Mouse (Mus musculus) duodenum, adult 2 months (tissue): ENCODE measurements around the gene Yjefn3. TPM values are rescaled to one million over a fixed set of nuclear protein-coding genes. Genes with fewer than 3 reads are reported as not detected.

Source experiments
- polyA plus RNA-seq: library from polyadenylated mRNA; depleted of rRNA; stranded (reverse); fragments of >200 nt; gene quantifications from 2 replicates; pipeline ENCODE4 v1.2.3, GENCODE M21; 2012; ENCODE audit warnings: low replicate concordance; rRNA removed

The Yjefn3 gene
- 1.9 and 2.1 TPM in 2 replicates for polyA plus RNA-seq

DNA sequence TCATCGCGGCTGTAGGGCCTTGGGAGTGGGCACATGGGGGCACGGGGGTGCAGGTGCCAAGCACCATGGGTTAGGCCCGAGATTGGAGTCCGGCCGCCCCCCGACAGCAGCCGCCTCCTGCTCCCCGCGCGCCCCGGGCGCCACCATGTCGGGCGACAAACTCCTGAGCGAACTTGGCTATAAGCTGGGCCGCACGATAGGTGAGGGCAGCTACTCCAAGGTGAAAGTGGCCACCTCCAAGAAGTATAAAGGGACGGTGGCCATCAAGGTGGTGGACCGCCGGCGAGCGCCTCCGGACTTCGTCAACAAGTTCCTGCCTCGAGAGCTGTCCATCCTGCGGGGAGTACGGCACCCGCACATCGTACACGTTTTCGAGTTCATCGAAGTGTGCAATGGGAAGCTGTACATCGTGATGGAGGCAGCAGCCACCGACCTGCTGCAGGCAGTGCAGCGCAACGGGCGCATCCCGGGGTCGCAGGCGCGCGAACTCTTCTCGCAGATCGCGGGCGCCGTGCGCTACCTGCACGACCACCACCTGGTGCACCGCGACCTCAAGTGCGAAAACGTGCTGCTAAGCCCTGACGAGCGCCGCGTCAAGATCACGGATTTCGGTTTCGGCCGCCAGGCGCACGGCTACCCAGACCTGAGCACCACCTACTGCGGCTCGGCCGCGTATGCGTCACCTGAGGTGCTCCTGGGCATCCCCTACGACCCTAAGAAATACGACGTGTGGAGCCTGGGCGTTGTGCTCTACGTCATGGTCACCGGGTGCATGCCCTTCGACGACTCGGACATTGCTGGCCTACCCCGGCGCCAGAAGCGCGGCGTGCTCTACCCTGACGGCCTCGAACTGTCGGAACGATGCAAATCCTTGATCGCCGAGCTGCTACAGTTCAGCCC, at the start of gene Yjefn3, which contains the start of the genes Tssk6 and Ndufa13:
Gene Yjefn3, minus strand, starts transcription at position 550 of the 900 bp plus-strand sequence.
Gene Tssk6, plus strand, starts transcription at position 22 of the 900 bp plus-strand sequence.
Gene Ndufa13, minus strand, starts transcription at position 396 of the 900 bp plus-strand sequence.

DNA sequence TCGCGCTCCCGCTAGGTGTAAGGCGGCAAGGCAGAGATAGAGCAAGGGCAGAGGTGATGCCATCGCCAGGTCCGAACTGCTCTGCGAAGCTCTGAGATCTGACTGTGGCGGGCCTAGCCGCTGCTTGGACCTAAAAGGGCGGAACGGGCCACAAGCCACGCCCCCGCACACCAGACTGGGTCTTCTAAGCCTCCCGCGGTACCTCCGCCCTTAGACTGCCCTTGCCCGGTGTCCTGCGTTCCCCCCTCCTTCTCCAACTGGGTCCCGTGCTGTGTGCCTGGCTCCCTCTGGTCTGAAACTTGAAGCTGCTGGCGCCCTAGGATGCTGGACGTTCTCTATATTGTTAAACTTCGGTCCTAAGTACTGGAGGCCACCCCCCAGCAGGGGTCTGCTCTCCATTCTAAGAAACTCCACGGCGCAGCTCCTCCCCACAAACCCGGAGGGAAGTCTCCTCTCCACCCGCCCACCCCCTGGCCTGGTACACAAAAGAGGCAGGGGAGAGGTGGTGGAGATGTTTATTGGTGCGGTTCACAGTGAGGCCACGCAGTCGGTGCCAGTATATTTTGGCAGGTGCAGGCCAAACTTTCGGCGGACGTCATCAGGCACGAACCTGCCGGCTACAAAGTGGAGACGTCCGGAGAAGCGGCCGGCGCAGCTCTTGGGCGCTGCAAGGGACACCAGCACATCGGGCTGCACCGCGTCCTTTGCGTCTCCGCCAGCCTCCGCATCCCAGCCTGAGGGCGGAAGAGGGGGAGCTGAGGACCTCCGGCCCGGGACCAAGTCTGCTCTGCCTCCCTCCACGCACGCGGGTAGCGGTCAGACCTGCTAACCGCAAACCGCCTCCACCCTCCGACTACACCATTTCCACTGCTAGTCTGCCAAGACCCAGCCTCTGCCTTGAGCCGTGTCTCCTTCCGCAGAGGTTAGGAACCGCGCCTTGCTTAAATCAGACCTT, 14.9 kb downstream of the Yjefn3 start, which contains the start of gene Cilp2:
Gene Cilp2, minus strand, starts transcription at position 399 of the 955 bp plus-strand sequence.

Other genes with a start within 250 kb of the Yjefn3 start
- gene Zfp964, start 248.2 kb downstream of the Yjefn3 start, polyA plus RNA-seq: 0.11 and 0.20 TPM in 2 replicates
- gene Zfp869, start 192.0 kb downstream of the Yjefn3 start, polyA plus RNA-seq: 0.20 and 0.25 TPM in 2 replicates
- gene Zfp963, start 152.7 kb downstream of the Yjefn3 start, polyA plus RNA-seq: 0.54 and 0.87 TPM in 2 replicates
- 0.65 TPM in 1 of 2 replicates, not detected in the other for gene Gm20422, start 127.8 kb downstream of the Yjefn3 start, polyA plus RNA-seq
- 95.3 and 108 TPM in 2 replicates for gene Atp13a1, start 111.5 kb downstream of the Yjefn3 start, polyA plus RNA-seq
- gene Zfp866, start 111.5 kb downstream of the Yjefn3 start, polyA plus RNA-seq: 1.9 and 2.0 TPM in 2 replicates
- gene Gmip, start 94.0 kb downstream of the Yjefn3 start, polyA plus RNA-seq: 61.4 and 67.2 TPM in 2 replicates
- gene Lpar2, start 80.3 kb downstream of the Yjefn3 start, polyA plus RNA-seq: 2.3 and 2.5 TPM in 2 replicates
- gene Pbx4, start 70.2 kb downstream of the Yjefn3 start, polyA plus RNA-seq: 8.2 and 13.8 TPM in 2 replicates
- gene Cilp2, start 15.0 kb downstream of the Yjefn3 start, polyA plus RNA-seq: 0.12 and 0.19 TPM in 2 replicates
- 0.84 and 2.0 TPM in 2 replicates for gene Tssk6, start 528 bp downstream of the Yjefn3 start, polyA plus RNA-seq
- 102 and 147 TPM in 2 replicates for gene Ndufa13, start 154 bp downstream of the Yjefn3 start, polyA plus RNA-seq
- gene Gatad2a, start 93.7 kb upstream of the Yjefn3 start, polyA plus RNA-seq: 63.2 and 68.6 TPM in 2 replicates
- gene Mau2, start 140.0 kb upstream of the Yjefn3 start, polyA plus RNA-seq: 60.8 and 62.1 TPM in 2 replicates
- 6.1 and 7.7 TPM in 2 replicates for gene Sugp1, start 140.1 kb upstream of the Yjefn3 start, polyA plus RNA-seq
- gene Tm6sf2, start 170.2 kb upstream of the Yjefn3 start, polyA plus RNA-seq: 766 and 1,530 TPM in 2 replicates
- gene Hapln4, start 180.7 kb upstream of the Yjefn3 start, polyA plus RNA-seq: 1.7 and 3.7 TPM in 2 replicates
- 0.07 and 0.09 TPM in 2 replicates for gene Ncan, start 218.2 kb upstream of the Yjefn3 start, polyA plus RNA-seq
- 8.5 and 9.3 TPM in 2 replicates for gene Nr2c2ap, start 228.6 kb upstream of the Yjefn3 start, polyA plus RNA-seq
- 32.6 and 33.8 TPM in 2 replicates for gene Rfxank, start 236.4 kb upstream of the Yjefn3 start, polyA plus RNA-seq
- gene Borcs8, start 236.8 kb upstream of the Yjefn3 start, polyA plus RNA-seq: 47.0 and 48.5 TPM in 2 replicates
- 1.1 and 2.9 TPM in 2 replicates for gene Mef2b, start 237.0 kb upstream of the Yjefn3 start, polyA plus RNA-seq